ENCODE assay signal across 7 mouse cellular contexts in the genomic region with DNA sequence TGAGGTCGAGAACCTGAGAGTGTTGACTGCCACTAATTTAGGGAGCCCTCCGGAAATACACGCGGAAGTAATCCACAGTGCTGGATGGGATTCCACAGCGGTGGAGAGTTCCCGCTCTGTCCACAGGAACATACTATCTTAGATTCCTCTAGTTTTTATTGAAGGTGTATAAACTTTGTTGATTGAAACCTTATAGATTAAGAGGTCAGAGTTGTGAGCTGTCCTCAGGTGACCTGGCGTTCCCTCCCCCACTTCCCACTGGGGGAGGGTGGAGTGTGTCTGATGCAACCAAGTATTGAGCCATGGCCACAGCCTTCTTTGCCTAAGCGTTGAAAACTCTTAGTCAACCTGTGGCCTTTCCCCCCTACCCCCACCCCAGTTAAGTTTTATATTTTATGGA. TPM values are rescaled to one million over a fixed set of nuclear protein-coding genes. Genes with fewer than 3 reads are reported as not detected.
DNase-seq lines count a peak whose midpoint lies in the region; ATAC-seq lines count a peak whose summit lies in the region.

No protein-coding gene starts in this region.

- H3K27ac ChIP-seq in liver, embryonic 13.5 days: no peak overlapping the region; the same call in 1 of the 2 replicates
- H3K27ac ChIP-seq in neural tube, embryonic 13.5 days (replicated peaks): no peak overlapping the region

- H3K9me3 ChIP-seq in liver, embryonic 13.5 days (replicated peaks): no peaks in the 10 kb centered on the region
- no peaks in the 10 kb centered on the region for H3K9me3 ChIP-seq in neural tube, embryonic 13.5 days

- H3K36me3 ChIP-seq in liver, embryonic 13.5 days: no peaks in the 10 kb centered on the region
- 0 out of 2 replicates have a peak, but pooled peaks cover 5% of the 10 kb centered on the region for H3K36me3 ChIP-seq in neural tube, embryonic 13.5 days

- DNase-seq in adrenal gland, postnatal 36 days: peak; percentile 74 to 76
- no peak for DNase-seq in liver, embryonic 13.5 days
- no peak for DNase-seq in testis, postnatal 14 days (ENCODE audit: low spot score)
- no peak for DNase-seq in spleen, adult 18-20 months

- ATAC-seq in granulocyte monocyte progenitor cell, adult 5-6 weeks (replicated peaks; ENCODE audit: poor library complexity, severe bottlenecking): peak; percentile 42
- ATAC-seq in liver, embryonic 13.5 days (ENCODE audit: low read depth): no peak
- no peak for ATAC-seq in neural tube, embryonic 13.5 days (ENCODE audit: low read depth)
- ATAC-seq in inflammation-experienced regulatory T-cells, adult 6 months: no peak

- peak overlapping the region; percentile 95 for H3K4me2 ChIP-seq in liver, embryonic 13.5 days
- H3K4me2 ChIP-seq in neural tube, embryonic 13.5 days: peak overlapping the region; percentile 81

- peaks cover 33% of the 10 kb centered on the region for H3K27me3 ChIP-seq in liver, embryonic 13.5 days
- no peaks in the 10 kb centered on the region; the same call in 1 of the 2 replicates for H3K27me3 ChIP-seq in neural tube, embryonic 13.5 days

- peak overlapping the region; percentile 86 for H3K4me3 ChIP-seq in liver, embryonic 13.5 days (replicated peaks)
- H3K4me3 ChIP-seq in neural tube, embryonic 13.5 days: peak overlapping the region; percentile 87

- peaks cover 73% of the 10 kb centered on the region for H3K4me1 ChIP-seq in liver, embryonic 13.5 days (replicated peaks)
- H3K4me1 ChIP-seq in neural tube, embryonic 13.5 days (replicated peaks): peaks cover 71% of the 10 kb centered on the region

- no peak overlapping the region for H3K9ac ChIP-seq in liver, embryonic 13.5 days
- H3K9ac ChIP-seq in neural tube, embryonic 13.5 days: no peak overlapping the region

- 54% methylated on average over 8 of the region's 8 CpGs for WGBS in liver, embryonic 13.5 days (ENCODE audit: insufficient replicate concordance)
- 77% methylated on average over 8 of the region's 8 CpGs for WGBS in neural tube, embryonic 13.5 days

RNA-seq across cellular contexts. Expression of a gene that starts 2.1 kb away (rescaled TPM):
- total RNA-seq in adrenal gland, postnatal 36 days (2021): 100 to 1,000 TPM in 1 of 2 experiments, 10 to 100 TPM in 1; 97.8 to 115 TPM
- total RNA-seq in granulocyte monocyte progenitor cell, adult 5-6 weeks (2014; fragmentation: Nextera tagmentation): 44.6 and 45.0 TPM in 2 replicates
- total RNA-seq in granulocyte monocyte progenitor cell, adult 5-6 weeks (2017): 15.5 and 15.7 TPM in 2 replicates
- 9.4 and 11.4 TPM in 2 replicates for polyA plus RNA-seq in liver, embryonic 13.5 days (2015; fragmentation: Nextera tagmentation; extraction: Ambion mirVana)
- polyA plus RNA-seq in neural tube, embryonic 13.5 days (2015; fragmentation: Nextera tagmentation; extraction: Ambion mirVana): 37.6 and 39.4 TPM in 2 replicates
- polyA plus RNA-seq in inflammation-experienced regulatory T-cells, adult 6 months (2017; shearing (Covaris generic)): 10 to 100 TPM; 11.8 to 28.4 (median 26.5) TPM

Comparison
In these comparisons a context has a peak if more than half of its experiments do, and no peak if none do; other contexts are left out.
1. DNase-seq: peak in adrenal gland, postnatal 36 days (2 of 2); none in liver, embryonic 13.5 days (single experiment), testis, postnatal 14 days (single experiment) and spleen, adult 18-20 months (0 of 2).